Mouse (Mus musculus) forebrain, embryonic 13.5 days (tissue): ENCODE results near the gene Ccr5. TPM values are rescaled to one million over a fixed set of nuclear protein-coding genes. Genes with fewer than 3 reads are reported as not detected.

ENCODE experiments used
- polyA plus RNA-seq: library from polyadenylated mRNA; unstranded; fragments of >200 nt; fragmentation: Nextera tagmentation; extraction: Ambion mirVana; gene quantifications from 2 replicates; pipeline ENCODE4 v1.2.1, GENCODE M21; 2015

Gene Ccr5
- polyA plus RNA-seq, 1 experiment from 2014 or later, result 0.49 TPM

Other genes starting within 250 kb of the Ccr5 start
- 0.55 and 0.70 TPM in 2 replicates for gene Ccr1, start 152.9 kb upstream of the Ccr5 start, polyA plus RNA-seq
- gene Ccr1l1, start 143.1 kb upstream of the Ccr5 start, polyA plus RNA-seq, result not detected in 2 replicates
- gene Ccr3, start 99.6 kb upstream of the Ccr5 start, polyA plus RNA-seq, result not detected in 2 replicates
- 0.08 and 0.19 TPM in 2 replicates for gene Ccr2, start 19.6 kb upstream of the Ccr5 start, polyA plus RNA-seq
- 8.6 and 9.2 TPM in 2 replicates for gene 2010315B03Rik, start 191.2 kb downstream of the Ccr5 start, polyA plus RNA-seq